Mouse (Mus musculus) ES-Bruce4 (cell line): ENCODE results near the gene Tcf7l2.

Source experiments
- CTCF ChIP-seq: IDR thresholded peaks from one replicate; pipeline ENCODE4 v1.8.1; 2011; ENCODE audit warnings: low read depth, low read length
- POLR2A ChIP-seq: IDR thresholded peaks from one replicate; pipeline ENCODE4 v1.8.1; 2011; ENCODE audit warnings: low read length; ENCODE audit not compliant: insufficient read depth

DNA sequence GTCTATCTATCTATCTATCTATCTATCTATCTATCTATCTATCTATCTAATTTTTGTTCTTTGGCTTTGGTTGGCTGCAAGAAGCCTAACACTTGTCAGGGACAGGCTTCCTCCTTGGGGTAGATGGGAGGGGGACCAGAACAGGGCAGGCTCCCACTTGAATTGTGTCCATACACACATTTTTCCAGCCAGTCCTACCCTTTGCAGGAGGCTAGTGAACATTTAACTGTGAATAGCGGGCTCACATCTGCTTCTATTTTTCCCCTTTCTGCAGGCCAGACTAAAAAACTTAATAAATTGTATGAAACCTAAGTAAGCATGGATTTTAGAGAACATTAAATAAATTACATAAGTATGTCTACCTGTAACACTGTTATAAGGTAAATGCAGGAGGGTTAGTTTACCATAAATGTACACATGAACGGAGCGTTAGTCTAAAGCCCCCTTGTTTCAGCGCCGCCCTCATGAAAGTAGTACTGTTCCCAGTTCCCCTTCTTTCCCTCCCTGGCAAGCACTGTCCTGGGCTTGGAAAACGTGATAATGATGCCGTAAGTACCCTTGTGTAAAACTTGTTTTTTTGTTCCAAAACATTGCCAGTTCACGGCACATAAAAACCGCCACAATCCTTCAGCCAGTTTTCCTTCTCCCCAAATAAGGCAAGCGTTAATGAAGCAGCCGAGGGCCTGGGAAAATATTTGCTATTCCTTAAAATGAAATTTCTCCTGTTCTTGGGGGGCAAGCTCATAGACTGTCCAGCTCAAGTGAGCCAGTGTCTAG lies 101.7 kb downstream of the Tcf7l2 start:
- TF ChIP-seq CTCF (no peak), POLR2A (no peak)
